Mouse (Mus musculus) liver, embryonic 15.5 days (tissue): Measurements from ENCODE around the gene Prok2. TPM values are rescaled to one million over a fixed set of nuclear protein-coding genes. Genes with fewer than 3 reads are reported as not detected.
A peak's percentile ranks its signal among the peaks of the same experiment; 100 is the strongest.

Experiments
- ATAC-seq: fragments of 200-750 bp; cut with Nextera tagmentation; 2 replicates; pipeline ENCODE4 v1.8.0; 2017; ENCODE audit warnings: moderate number of reproducible peaks, mild to moderate bottlenecking, moderate library complexity; ENCODE audit not compliant: insufficient read depth
- H3K27ac ChIP-seq: fragments of 300-500 bp; sonication (generic); replicated peaks from 2 replicates; pipeline ENCODE4 v1.5.1; 2015; ENCODE audit warnings: mild to moderate bottlenecking, inconsistent platforms
- H3K27me3 ChIP-seq: fragments of 300-500 bp; sonication (generic); 2 replicates; pipeline ENCODE4 v1.6.1; 2015; ENCODE audit warnings: mild to moderate bottlenecking, inconsistent platforms
- H3K36me3 ChIP-seq: fragments of 300-500 bp; sonication (generic); replicated peaks from 2 replicates; pipeline ENCODE4 v1.6.1; 2015; ENCODE audit warnings: moderate library complexity, mild to moderate bottlenecking, inconsistent platforms
- H3K4me1 ChIP-seq: fragments of 300-500 bp; sonication (generic); replicated peaks from 2 replicates; pipeline ENCODE4 v1.6.1; 2015; ENCODE audit warnings: inconsistent platforms
- H3K4me2 ChIP-seq: fragments of 300-500 bp; sonication (generic); 2 replicates; pipeline ENCODE4 v1.6.1; 2015; ENCODE audit warnings: moderate library complexity, mild to moderate bottlenecking, inconsistent platforms
- H3K4me3 ChIP-seq: fragments of 300-500 bp; sonication (generic); replicated peaks from 2 replicates; pipeline ENCODE4 v1.5.1; 2015; ENCODE audit warnings: mild to moderate bottlenecking, inconsistent platforms
- H3K9ac ChIP-seq: fragments of 300-500 bp; sonication (generic); 2 replicates; pipeline ENCODE4 v1.6.1; 2015; ENCODE audit warnings: moderate library complexity, mild to moderate bottlenecking, inconsistent platforms
- H3K9me3 ChIP-seq: fragments of 300-500 bp; sonication (generic); replicated peaks from 2 replicates; pipeline ENCODE4 v1.6.1; 2016; ENCODE audit warnings: inconsistent platforms
- WGBS: fragments of 180-500 bp; shearing (Covaris S2); methylation state at CpG from one replicate; pipeline ENCODE4 v1.1.7; 2015; ENCODE audit warnings: mixed read lengths; ENCODE audit not compliant: insufficient replicate concordance; 5-methylcytosine and 5-hydroxymethylcytosine counted together
- polyA plus RNA-seq: library from polyadenylated mRNA; unstranded; fragments of >200 nt; fragmentation: Nextera tagmentation; extraction: Ambion mirVana; gene quantifications from 2 replicates; pipeline ENCODE4 v1.2.1, GENCODE M21; 2015

Gene Prok2
- polyA plus RNA-seq, 1 experiment from 2014 or later = 0.08 TPM

GRCm38 (mm10) chr6:99731926-99732325, 5.7 kb upstream of the Prok2 start:
- H3K4me2 ChIP-seq = no peak overlapping the region
- H3K36me3 ChIP-seq = no peaks in the 10 kb centered on the region
- ATAC-seq = no peak
- no peaks in the 10 kb centered on the region for H3K9me3 ChIP-seq
- H3K27ac ChIP-seq = no peak overlapping the region
- H3K9ac ChIP-seq = no peak overlapping the region
- peaks cover 33% of the 10 kb centered on the region for H3K27me3 ChIP-seq
- H3K4me3 ChIP-seq = no peak overlapping the region
- H3K4me1 ChIP-seq = no peaks in the 10 kb centered on the region
- WGBS = 42% methylated on average over 4 of the region's 4 CpGs

- no peaks in the 10 kb centered on the region; the same call in 1 of the 2 replicates for H3K4me1 ChIP-seq
- peaks cover 53% of the 10 kb centered on the region for H3K27me3 ChIP-seq
- no peak overlapping the region for H3K4me2 ChIP-seq
- no peaks in the 10 kb centered on the region for H3K36me3 ChIP-seq
- H3K9ac ChIP-seq = no peak overlapping the region
- no peak for ATAC-seq
- H3K9me3 ChIP-seq = no peaks in the 10 kb centered on the region
- H3K27ac ChIP-seq = no peak overlapping the region
- WGBS = 62% methylated on average over 4 of the region's 4 CpGs
- H3K4me3 ChIP-seq = no peak overlapping the region
Measured at GRCm38 (mm10) chr6:99729853-99730252, 3.7 kb upstream of the Prok2 start.

GRCm38 (mm10) chr6:99726576-99727303, 548 bp upstream of the Prok2 start:
- Histone ChIP-seq H3K4me3 (peak overlapping the region; percentile 28), H3K36me3 (no peaks in the 10 kb centered on the region), H3K9ac (no peak overlapping the region), H3K4me1 (no peaks in the 10 kb centered on the region; the same call in 1 of the 2 replicates), H3K9me3 (no peaks in the 10 kb centered on the region), H3K27me3 (peaks cover 68% of the 10 kb centered on the region), H3K4me2 (peak overlapping the region; percentile 49), H3K27ac (no peak overlapping the region)
- ATAC-seq = no peak
- 2% methylated on average over 22 of the region's 22 CpGs for WGBS

- Histone ChIP-seq H3K4me1 (no peaks in the 10 kb centered on the region; the same call in 1 of the 2 replicates), H3K9ac (no peak overlapping the region), H3K27me3 (peaks cover 39% of the 10 kb centered on the region), H3K9me3 (no peaks in the 10 kb centered on the region), H3K36me3 (no peaks in the 10 kb centered on the region), H3K27ac (no peak overlapping the region), H3K4me2 (no peak overlapping the region), H3K4me3 (no peak overlapping the region)
- WGBS = 73% methylated on average over 9 of the region's 9 CpGs
- ATAC-seq = no peak
Measured at GRCm38 (mm10) chr6:99722390-99722789, 3.8 kb downstream of the Prok2 start.

DNA sequence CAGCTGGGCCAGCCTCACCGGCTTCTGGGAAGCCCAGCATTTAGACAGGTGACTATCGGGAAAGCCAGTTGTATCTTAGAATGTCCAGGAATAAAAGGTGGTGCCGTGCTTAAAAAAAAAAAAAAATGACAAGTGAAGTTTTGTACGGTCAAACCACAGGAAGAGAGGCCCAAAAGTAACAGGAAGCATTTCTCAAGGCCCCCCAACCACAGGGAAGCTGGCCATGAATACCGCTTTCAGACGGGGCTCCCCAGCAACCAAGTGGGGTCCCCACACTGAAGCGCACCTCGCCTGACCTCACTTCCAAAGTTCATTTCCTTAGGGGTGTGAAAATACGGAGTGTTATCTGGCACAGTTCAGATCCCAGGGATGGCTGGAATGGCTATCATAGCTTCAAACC, 5.2 kb downstream of the Prok2 start:
- Histone ChIP-seq H3K27me3 (peaks cover 26% of the 10 kb centered on the region), H3K27ac (no peak overlapping the region), H3K4me2 (no peak overlapping the region), H3K9me3 (no peaks in the 10 kb centered on the region), H3K4me1 (no peaks in the 10 kb centered on the region; the same call in 1 of the 2 replicates), H3K36me3 (no peaks in the 10 kb centered on the region), H3K4me3 (no peak overlapping the region), H3K9ac (no peak overlapping the region)
- no peak for ATAC-seq
- 25% methylated on average over 9 of the region's 9 CpGs for WGBS

GRCm38 (mm10) chr6:99715913-99716312, 10.3 kb downstream of the Prok2 start:
- Histone ChIP-seq H3K27me3 (no peaks in the 10 kb centered on the region), H3K36me3 (no peaks in the 10 kb centered on the region), H3K4me3 (no peak overlapping the region), H3K4me2 (no peak overlapping the region), H3K9ac (no peak overlapping the region), H3K4me1 (no peaks in the 10 kb centered on the region), H3K9me3 (no peaks in the 10 kb centered on the region), H3K27ac (no peak overlapping the region)
- no peak for ATAC-seq
- 30% methylated on average over 5 of the region's 6 CpGs for WGBS

- Histone ChIP-seq H3K4me1 (no peaks in the 10 kb centered on the region), H3K4me2 (no peak overlapping the region), H3K4me3 (no peak overlapping the region), H3K36me3 (no peaks in the 10 kb centered on the region), H3K9me3 (no peaks in the 10 kb centered on the region), H3K27ac (no peak overlapping the region), H3K9ac (no peak overlapping the region), H3K27me3 (no peaks in the 10 kb centered on the region)
- ATAC-seq = no peak
- 47% methylated on average over 6 of the region's 6 CpGs for WGBS
Measured at GRCm38 (mm10) chr6:99715191-99715590, 11.0 kb downstream of the Prok2 start.

GRCm38 (mm10) chr6:99713256-99713655, 12.9 kb downstream of the Prok2 start:
- H3K27ac ChIP-seq = no peak overlapping the region
- H3K36me3 ChIP-seq = no peaks in the 10 kb centered on the region
- 68% methylated on average over 5 of the region's 5 CpGs for WGBS
- H3K4me1 ChIP-seq = no peaks in the 10 kb centered on the region
- no peak overlapping the region for H3K4me3 ChIP-seq
- H3K9ac ChIP-seq = no peak overlapping the region
- ATAC-seq = no peak
- no peak overlapping the region for H3K4me2 ChIP-seq
- H3K9me3 ChIP-seq = no peaks in the 10 kb centered on the region
- H3K27me3 ChIP-seq = no peaks in the 10 kb centered on the region

DNA sequence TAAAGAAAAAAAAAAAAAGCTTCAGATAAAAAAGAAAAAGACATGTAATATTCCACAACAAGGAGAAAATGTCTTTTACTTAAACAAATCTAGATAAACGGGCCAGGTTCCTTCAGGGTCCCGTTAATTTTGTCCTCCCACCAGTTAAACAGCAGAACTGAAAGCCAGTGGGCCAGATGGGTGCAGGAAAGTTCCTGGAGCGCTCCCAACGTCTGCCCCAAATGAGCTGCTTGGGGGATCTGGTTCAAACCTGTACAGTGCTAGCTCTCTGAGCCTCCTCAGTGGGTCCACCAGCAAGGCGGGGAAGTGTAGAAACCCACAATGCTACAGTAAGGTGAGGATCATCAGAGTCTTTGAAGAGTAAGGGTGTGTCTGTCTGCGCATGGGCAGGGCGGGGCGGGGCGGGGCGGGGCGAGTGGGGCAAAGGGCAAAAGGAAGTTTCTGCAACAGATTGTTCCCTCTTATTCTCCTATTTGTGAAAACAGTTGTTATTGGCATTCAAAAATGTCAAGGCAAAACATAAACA, 14.6 kb downstream of the Prok2 start:
- Histone ChIP-seq H3K4me3 (no peak overlapping the region), H3K9me3 (no peaks in the 10 kb centered on the region), H3K9ac (no peak overlapping the region), H3K4me2 (no peak overlapping the region), H3K36me3 (no peaks in the 10 kb centered on the region), H3K27me3 (no peaks in the 10 kb centered on the region), H3K27ac (no peak overlapping the region), H3K4me1 (no peaks in the 10 kb centered on the region)
- WGBS = 46% methylated on average over 11 of the region's 11 CpGs
- ATAC-seq = no peak

DNA sequence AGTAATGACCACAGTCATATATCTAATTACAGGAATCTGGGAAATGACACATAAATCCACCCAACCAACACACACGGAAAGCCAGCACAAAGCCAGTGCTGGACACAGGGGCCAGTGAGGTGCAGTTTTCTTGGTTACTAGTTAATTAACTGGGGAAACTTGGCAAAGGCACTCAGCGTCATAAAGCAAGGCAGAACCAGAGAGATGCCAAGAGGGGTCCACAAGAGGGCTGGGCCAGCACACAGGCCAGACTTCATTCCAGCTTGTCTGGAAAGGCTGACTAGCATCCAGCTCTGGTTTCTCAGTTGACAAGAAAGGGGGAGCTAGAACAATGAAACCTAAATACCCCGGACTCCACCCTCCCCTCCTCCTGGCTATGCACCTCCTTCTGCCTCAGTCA, 25.7 kb downstream of the Prok2 start:
- H3K4me1 ChIP-seq = no peaks in the 10 kb centered on the region
- H3K4me2 ChIP-seq = no peak overlapping the region
- H3K9me3 ChIP-seq = no peaks in the 10 kb centered on the region
- H3K9ac ChIP-seq = no peak overlapping the region
- 60% methylated on average over 3 of the region's 3 CpGs for WGBS
- H3K36me3 ChIP-seq = no peaks in the 10 kb centered on the region
- no peak overlapping the region for H3K27ac ChIP-seq
- peaks cover 30% of the 10 kb centered on the region for H3K27me3 ChIP-seq
- no peak for ATAC-seq
- no peak overlapping the region for H3K4me3 ChIP-seq

DNA sequence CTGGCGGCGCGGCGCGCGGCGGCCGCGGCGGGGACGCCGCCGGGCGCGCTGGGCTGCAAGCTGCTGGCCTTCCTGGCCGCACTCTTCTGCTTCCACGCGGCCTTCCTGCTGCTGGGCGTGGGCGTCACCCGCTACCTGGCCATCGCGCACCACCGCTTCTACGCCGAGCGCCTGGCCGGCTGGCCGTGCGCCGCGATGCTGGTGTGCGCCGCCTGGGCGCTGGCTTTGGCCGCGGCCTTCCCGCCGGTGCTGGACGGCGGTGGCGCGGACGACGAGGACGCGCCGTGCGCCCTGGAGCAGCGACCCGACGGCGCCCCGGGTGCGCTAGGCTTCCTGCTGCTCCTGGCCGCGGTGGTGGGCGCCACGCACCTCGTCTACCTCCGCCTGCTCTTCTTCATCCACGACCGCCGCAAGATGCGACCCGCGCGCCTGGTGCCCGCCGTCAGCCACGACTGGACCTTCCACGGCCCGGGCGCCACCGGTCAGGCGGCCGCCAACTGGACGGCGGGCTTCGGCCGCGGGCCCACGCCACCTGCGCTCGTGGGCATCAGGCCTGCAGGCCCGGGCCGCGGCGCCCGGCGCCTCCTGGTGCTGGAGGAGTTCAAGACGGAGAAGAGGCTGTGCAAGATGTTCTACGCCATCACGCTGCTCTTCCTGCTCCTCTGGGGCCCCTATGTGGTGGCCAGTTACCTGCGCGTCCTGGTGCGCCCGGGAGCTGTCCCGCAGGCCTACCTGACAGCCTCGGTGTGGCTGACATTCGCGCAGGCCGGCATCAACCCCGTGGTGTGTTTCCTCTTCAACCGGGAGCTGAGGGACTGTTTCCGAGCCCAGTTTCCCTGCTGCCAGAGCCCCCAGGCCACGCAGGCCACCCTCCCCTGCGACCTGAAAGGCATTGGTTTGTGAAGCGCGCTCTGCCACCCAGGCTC, 33.0 kb downstream of the Prok2 start:
- WGBS = 2% methylated on average over 109 of the region's 110 CpGs
- peaks cover 96% of the 10 kb centered on the region for H3K27me3 ChIP-seq
- no peaks in the 10 kb centered on the region for H3K36me3 ChIP-seq
- peak overlapping the region; percentile 47 for H3K4me3 ChIP-seq
- ATAC-seq = no peak
- peak overlapping the region; percentile 68 for H3K4me2 ChIP-seq
- no peak overlapping the region for H3K27ac ChIP-seq
- H3K9ac ChIP-seq = no peak overlapping the region
- no peaks in the 10 kb centered on the region for H3K9me3 ChIP-seq
- H3K4me1 ChIP-seq = no peaks in the 10 kb centered on the region; the same call in 1 of the 2 replicates
